9 mouse cellular contexts compared by ENCODE assay signal in the genomic region with DNA sequence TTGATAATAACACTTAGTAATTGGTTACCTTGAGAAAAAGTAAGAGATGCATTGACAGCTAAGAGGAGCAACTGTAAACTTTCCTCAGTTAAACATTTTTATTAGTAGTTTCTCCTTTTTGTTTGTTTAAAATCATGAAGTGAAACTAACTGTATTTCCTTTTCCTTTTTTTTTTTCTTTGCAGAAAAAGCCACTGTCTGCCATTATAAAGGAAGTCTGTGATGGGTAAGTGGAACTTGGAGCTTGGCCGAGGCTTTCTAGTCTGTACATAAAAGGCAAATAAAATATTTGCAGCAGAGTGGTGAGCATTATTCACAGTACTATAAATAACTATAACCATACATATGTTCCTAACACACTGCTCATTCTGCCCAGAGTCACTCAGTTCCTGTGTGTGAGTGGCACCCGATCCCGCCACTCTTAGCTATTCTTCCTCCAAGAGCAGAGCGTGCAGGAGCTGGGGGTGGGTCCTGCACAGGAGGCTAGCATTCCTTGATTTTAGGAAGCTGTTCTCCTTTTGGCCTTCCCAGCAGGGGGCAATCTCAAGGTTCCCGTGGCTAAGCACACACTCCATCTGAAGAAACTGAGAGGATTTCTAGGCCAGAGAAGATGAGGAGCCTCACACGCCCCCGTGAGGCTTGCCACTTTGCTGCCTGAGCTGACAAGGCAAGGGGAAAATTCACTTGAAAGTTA.
DNase-seq lines count a peak whose midpoint lies in the region; ATAC-seq and TF ChIP-seq lines count a peak whose summit lies in the region.
"Had no signal": no experiment of that assay in that cellular context is flagged by ENCODE, and none has a peak within 500 bp of the region (broad histone marks: within the 10 kb centered on the region; RNA-seq: fewer than 3 reads in every experiment).

No protein-coding gene starts in this region.

- H3K4me2 ChIP-seq in heart, embryonic 15.5 days, result peak overlapping the region; percentile 12; the same call in 1 of the 2 replicates
- no peak overlapping the region for H3K4me2 ChIP-seq in CH12.LX (ENCODE audit: insufficient read depth, low read depth, poor library complexity, severe bottlenecking)
- no peak overlapping the region for H3K4me2 ChIP-seq in embryonic facial prominence, embryonic 14.5 days (ENCODE audit: low read depth, low read length)
- no peak overlapping the region for H3K4me2 ChIP-seq in limb, embryonic 15.5 days
- H3K4me2 ChIP-seq in hindbrain, embryonic 14.5 days (replicated peaks), result no peak overlapping the region

- in situ Hi-C loops in CH12.LX (cut with MboI; ENCODE audit: low pct_ligation_motif_present, low pct_unique_long_range_greater_than_20kb, low sequenced_read_pairs), result no loop called here

- no peaks in the 10 kb centered on the region for H3K36me3 ChIP-seq in heart, embryonic 15.5 days
- H3K36me3 ChIP-seq in CH12.LX (replicated peaks in 1 of 2; ENCODE audit: control insufficient read depth in 1 of 2, insufficient read depth in 1 of 2, low read length in 1 of 2), result peaks cover 48 to 76% of the 10 kb centered on the region in 2 experiments
- no peaks in the 10 kb centered on the region for H3K36me3 ChIP-seq in embryonic facial prominence, embryonic 14.5 days (ENCODE audit: control insufficient read depth, insufficient read depth, low read length)
- H3K36me3 ChIP-seq in limb, embryonic 15.5 days, result no peaks in the 10 kb centered on the region
- H3K36me3 ChIP-seq in hindbrain, embryonic 14.5 days (replicated peaks; ENCODE audit: control insufficient read depth, insufficient read depth), result no peaks in the 10 kb centered on the region

- no peaks in the 10 kb centered on the region for H3K27me3 ChIP-seq in heart, embryonic 15.5 days
- no peaks in the 10 kb centered on the region for H3K27me3 ChIP-seq in CH12.LX (replicated peaks)
- H3K27me3 ChIP-seq in embryonic facial prominence, embryonic 14.5 days (replicated peaks; ENCODE audit: control insufficient read depth, insufficient read depth, low read length), result no peaks in the 10 kb centered on the region
- H3K27me3 ChIP-seq in limb, embryonic 15.5 days, result no peaks in the 10 kb centered on the region
- no peaks in the 10 kb centered on the region for H3K27me3 ChIP-seq in hindbrain, embryonic 14.5 days (ENCODE audit: control insufficient read depth, insufficient read depth, low read length)

- H3K9ac ChIP-seq in heart, embryonic 15.5 days, result no peak overlapping the region; the same call in 1 of the 2 replicates
- H3K9ac ChIP-seq in CH12.LX (ENCODE audit: insufficient read depth, low read depth), result no peak overlapping the region
- no peak overlapping the region for H3K9ac ChIP-seq in embryonic facial prominence, embryonic 14.5 days (ENCODE audit: low read depth, low read length)
- H3K9ac ChIP-seq in limb, embryonic 15.5 days, result no peak overlapping the region
- no peak overlapping the region for H3K9ac ChIP-seq in hindbrain, embryonic 14.5 days

- intact Hi-C loops in heart, postnatal 14 days (cut with DNase I), result no loop called here

- no peak overlapping the region for H3K27ac ChIP-seq in heart, embryonic 15.5 days
- H3K27ac ChIP-seq in CH12.LX (ENCODE audit: insufficient read depth, low read depth), result no peak overlapping the region
- H3K27ac ChIP-seq in embryonic facial prominence, embryonic 14.5 days (replicated peaks; ENCODE audit: low read depth, low read length), result no peak overlapping the region; the same call in 1 of the 2 replicates
- H3K27ac ChIP-seq in limb, embryonic 15.5 days, result peak overlapping the region; percentile 2; the same call in 1 of the 2 replicates
- H3K27ac ChIP-seq in hindbrain, embryonic 14.5 days, result no peak overlapping the region

- no peak for TF ChIP-seq RAD21 in CH12.LX (IDR thresholded peaks at IDR 0.05; ENCODE audit: low read depth, low read length)

- no peaks in the 10 kb centered on the region for H3K9me3 ChIP-seq in heart, embryonic 15.5 days (replicated peaks)
- H3K9me3 ChIP-seq in CH12.LX (replicated peaks; ENCODE audit: low read length), result no peaks in the 10 kb centered on the region
- no peaks in the 10 kb centered on the region for H3K9me3 ChIP-seq in embryonic facial prominence, embryonic 14.5 days (ENCODE audit: control insufficient read depth, low read length)
- no peaks in the 10 kb centered on the region for H3K9me3 ChIP-seq in limb, embryonic 15.5 days
- no peaks in the 10 kb centered on the region for H3K9me3 ChIP-seq in hindbrain, embryonic 14.5 days (ENCODE audit: control insufficient read depth, low read length)

- H3K79me2 ChIP-seq in CH12.LX (replicated peaks; ENCODE audit: control insufficient read depth, extremely low read depth, insufficient read depth, poor library complexity, severe bottlenecking), result peaks cover 5% of the 10 kb centered on the region; the same call in 1 of the 2 replicates

- peak; percentile 62 for ATAC-seq in heart, embryonic 15.5 days (replicated peaks; ENCODE audit: insufficient number of reproducible peaks, insufficient read depth, low FRiP score, low read depth)
- ATAC-seq in embryonic facial prominence, embryonic 14.5 days (ENCODE audit: low read depth), result peak; percentile 66
- no peak for ATAC-seq in limb, embryonic 15.5 days (ENCODE audit: insufficient number of reproducible peaks, low FRiP score, low TSS enrichment, low read depth)
- ATAC-seq in hindbrain, embryonic 14.5 days (ENCODE audit: low FRiP score), result no peak

- no peak for TF ChIP-seq CTCF in CH12.LX (conservative IDR thresholded peaks at IDR 0.05 in 1 of 2, IDR thresholded peaks at IDR 0.05 in 1 of 2; ENCODE audit: low read depth in 2 of 2, low read length in 2 of 2)

- peak; percentile 37; the same call in 1 of the 2 replicates for TF ChIP-seq EP300 in CH12.LX (IDR thresholded peaks at IDR 0.05; ENCODE audit: low read length)

- no peak overlapping the region for H3K4me3 ChIP-seq in heart, embryonic 15.5 days
- H3K4me3 ChIP-seq in CH12.LX (replicated peaks in 1 of 3; ENCODE audit: low read depth in 2 of 3, low read length in 2 of 3, poor library complexity in 1 of 3), result no peak overlapping the region
- no peak overlapping the region for H3K4me3 ChIP-seq in embryonic facial prominence, embryonic 14.5 days (ENCODE audit: low read depth, low read length)
- no peak overlapping the region for H3K4me3 ChIP-seq in limb, embryonic 15.5 days
- no peak overlapping the region for H3K4me3 ChIP-seq in hindbrain, embryonic 14.5 days (replicated peaks; ENCODE audit: low read length)

- TF ChIP-seq POLR2A in CH12.LX (IDR thresholded peaks at IDR 0.05; ENCODE audit: low read depth, low read length), result no peak

- no peak for DNase-seq in heart, postnatal 14 days
- DNase-seq in CH12.LX (ENCODE audit: extremely low read depth), result no peak
- DNase-seq in embryonic facial prominence, embryonic 14.5 days (ENCODE audit: low spot score), result peak; percentile 70
- DNase-seq in layer of hippocampus, adult 9-10 months (ENCODE audit: low spot score), result no peak
- no peak for DNase-seq in hindbrain, embryonic 14.5 days (ENCODE audit: low spot score)
- DNase-seq in thymus, postnatal 4 days, result no peak
- DNase-seq: cerebellum, adult 8-10 months had no signal

- WGBS in heart, embryonic 15.5 days, result 38% methylated on average over 7 of the region's 7 CpGs
- 37% methylated on average over 7 of the region's 7 CpGs for WGBS in embryonic facial prominence, embryonic 14.5 days
- WGBS in limb, embryonic 15.5 days, result 45% methylated on average over 7 of the region's 7 CpGs
- 59% methylated on average over 7 of the region's 7 CpGs for WGBS in hindbrain, embryonic 14.5 days

- dilution Hi-C loops in CH12.LX (cut with MboI; ENCODE audit: extremely low pct_ligation_motif_present, extremely low pct_unique_long_range_greater_than_20kb, low sequenced_read_pairs), result no loop called here

- H3K4me1 ChIP-seq in heart, embryonic 15.5 days (replicated peaks), result peaks cover 5% of the 10 kb centered on the region
- H3K4me1 ChIP-seq in CH12.LX (ENCODE audit: control insufficient read depth in 1 of 2, insufficient read depth in 2 of 2), result peaks cover 16 to 53% of the 10 kb centered on the region in 2 experiments
- 0 out of 2 replicates have a peak, but pooled peaks cover 4% of the 10 kb centered on the region for H3K4me1 ChIP-seq in embryonic facial prominence, embryonic 14.5 days (ENCODE audit: control insufficient read depth, insufficient read depth, low read length)
- no peaks in the 10 kb centered on the region for H3K4me1 ChIP-seq in limb, embryonic 15.5 days
- no peaks in the 10 kb centered on the region for H3K4me1 ChIP-seq in hindbrain, embryonic 14.5 days (replicated peaks; ENCODE audit: control insufficient read depth, insufficient read depth, low read length)

TF ChIP-seq in CH12.LX, 34 proteins besides CTCF, POLR2A, EP300 and RAD21:
- TF ChIP-seq ZNF384 (IDR thresholded peaks at IDR 0.05; ENCODE audit: low read depth, low read length) (peak; percentile 81), HCFC1 (IDR thresholded peaks at IDR 0.05; ENCODE audit: low read depth, low read length) (no peak)
TF ChIP-seq in CH12.LX: peak in this region for 1.

Comparison
In these comparisons a context has a peak if more than half of its experiments do, and no peak if none do; other contexts are left out.
1. ATAC-seq: peak in heart, embryonic 15.5 days (single experiment) and embryonic facial prominence, embryonic 14.5 days (single experiment); none in limb, embryonic 15.5 days (single experiment) and hindbrain, embryonic 14.5 days (single experiment).